Mouse (Mus musculus): ENCODE measurements at regions not wholly inside any gene's neighbourhood (a gene's known extent, or its start where the extent isn't known, plus 50 kb on each side); places are given as distances from the start of the nearest gene placed in this dataset.

DNA sequence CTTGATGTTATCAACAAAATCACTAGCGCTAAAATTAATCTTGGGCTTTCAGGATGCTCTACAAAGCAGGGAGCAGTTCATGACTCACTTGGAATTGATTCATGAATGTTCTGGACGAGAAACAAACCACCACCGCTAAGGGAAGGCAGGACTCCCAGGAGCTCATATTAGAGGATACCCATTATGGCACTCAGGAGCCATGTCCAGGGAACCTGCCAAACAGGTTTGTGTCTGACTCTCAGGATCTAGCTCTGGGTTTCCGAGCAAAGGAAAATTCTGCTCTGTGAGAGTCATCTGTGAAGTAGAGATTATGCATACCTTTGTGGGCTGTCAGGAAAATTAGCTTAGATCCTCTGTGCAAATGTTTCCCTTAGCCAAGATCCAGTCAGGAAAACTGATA, 454.3 kb upstream of the Sox11 start:
- no peak for DNase-seq

DNA sequence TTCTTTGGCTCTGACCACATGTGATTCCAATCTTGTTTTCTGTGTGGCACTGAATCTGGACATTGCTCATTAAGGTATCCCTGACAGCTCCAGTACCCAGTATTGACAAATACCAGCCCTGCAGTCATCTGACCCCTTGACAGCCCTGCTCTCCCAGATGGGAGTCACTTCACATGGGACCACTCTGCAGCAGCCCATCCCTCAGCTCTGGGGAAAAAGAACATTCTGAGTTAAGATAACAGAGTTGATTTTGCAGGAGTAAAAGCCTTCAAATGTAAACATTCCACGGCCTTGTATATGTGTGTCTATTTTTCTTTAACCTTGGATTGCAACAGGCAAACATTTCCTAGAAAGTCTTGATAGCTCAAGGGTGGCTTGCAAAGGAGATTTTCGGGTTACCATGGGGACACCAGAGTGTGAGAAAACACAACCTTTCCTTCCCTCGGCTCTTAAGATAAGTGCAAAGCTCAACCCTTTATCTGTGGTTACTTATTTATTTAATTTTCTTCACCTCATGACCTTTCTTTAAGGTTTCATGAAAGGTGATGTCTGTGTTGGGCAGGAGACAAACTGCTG, 444.4 kb upstream of the Sox11 start:
- DNase-seq, result no peak

- peak; percentile 24 for DNase-seq
Measured at GRCm38 (mm10) chr12:27780801-27781200, 438.4 kb upstream of the Sox11 start.

- no peak for DNase-seq
Measured at GRCm38 (mm10) chr12:27765948-27766347, 423.6 kb upstream of the Sox11 start.

- no peak for DNase-seq
Measured at GRCm38 (mm10) chr12:27759016-27759415, 416.6 kb upstream of the Sox11 start.

DNA sequence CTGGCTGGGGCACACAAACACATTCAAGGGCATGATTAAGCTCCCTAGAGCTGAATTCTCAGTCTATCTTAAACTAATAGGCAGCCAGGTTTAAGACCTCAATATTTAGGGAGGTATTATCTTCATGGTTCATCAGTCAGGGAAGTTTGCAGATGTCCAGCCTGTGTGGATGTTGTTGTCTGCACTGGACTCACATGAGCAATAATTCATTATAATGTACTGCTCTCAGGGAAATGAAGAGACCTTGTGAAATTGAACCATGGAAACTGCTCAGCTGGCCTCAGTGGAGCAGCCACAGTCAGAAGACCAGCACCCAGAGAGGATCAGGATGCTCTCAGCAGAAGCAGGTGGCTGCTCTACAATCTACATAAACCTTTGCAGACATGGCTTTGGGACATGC, 415.3 kb upstream of the Sox11 start:
- DNase-seq, result no peak

GRCm38 (mm10) chr12:27724619-27725200, 382.3 kb upstream of the Sox11 start:
- DNase-seq, result no peak

- no peak for DNase-seq
Measured at GRCm38 (mm10) chr12:27680459-27680858, 338.1 kb upstream of the Sox11 start.

DNA sequence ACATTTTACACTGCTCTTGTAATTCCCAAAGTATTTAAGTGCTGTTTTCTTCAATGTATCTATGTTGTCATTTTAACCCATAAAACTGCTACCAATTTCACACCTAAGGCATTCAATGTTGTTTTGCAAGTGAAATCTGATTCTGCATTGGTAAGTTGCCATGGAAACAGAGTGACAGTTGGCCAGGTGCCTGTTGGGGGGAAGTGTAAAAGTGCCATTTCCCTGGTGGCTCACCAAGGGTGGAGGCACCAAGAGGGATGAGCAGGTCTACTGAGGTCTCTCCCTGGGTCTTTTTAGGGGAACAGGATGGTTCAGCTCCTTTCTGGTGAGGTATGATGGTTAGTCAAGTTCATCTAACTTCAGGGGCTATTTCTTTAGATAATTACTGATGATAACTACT, 331.0 kb upstream of the Sox11 start:
- no peak for DNase-seq

GRCm38 (mm10) chr12:27670650-27671084, 328.3 kb upstream of the Sox11 start:
- no peak for DNase-seq

DNA sequence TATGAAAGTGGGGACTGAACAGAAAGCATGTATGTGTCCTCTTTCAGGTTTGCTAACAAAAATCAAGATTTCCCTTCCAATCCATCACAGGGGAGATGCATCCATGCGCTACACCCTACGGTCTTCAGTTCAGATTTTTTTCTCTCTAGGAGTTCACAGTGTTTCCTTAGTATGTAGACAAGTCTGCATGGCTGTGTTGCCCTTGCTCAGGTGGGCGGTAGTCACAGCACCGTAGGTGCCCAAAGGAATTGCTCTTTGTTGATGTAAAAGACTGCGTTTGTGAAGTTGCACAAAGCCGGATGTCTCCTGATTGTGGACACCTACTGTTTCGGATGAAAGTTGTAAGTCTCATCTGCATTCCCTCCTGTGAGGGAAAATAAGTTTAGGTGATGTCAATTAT, 327.8 kb upstream of the Sox11 start:
- no peak for DNase-seq

DNA sequence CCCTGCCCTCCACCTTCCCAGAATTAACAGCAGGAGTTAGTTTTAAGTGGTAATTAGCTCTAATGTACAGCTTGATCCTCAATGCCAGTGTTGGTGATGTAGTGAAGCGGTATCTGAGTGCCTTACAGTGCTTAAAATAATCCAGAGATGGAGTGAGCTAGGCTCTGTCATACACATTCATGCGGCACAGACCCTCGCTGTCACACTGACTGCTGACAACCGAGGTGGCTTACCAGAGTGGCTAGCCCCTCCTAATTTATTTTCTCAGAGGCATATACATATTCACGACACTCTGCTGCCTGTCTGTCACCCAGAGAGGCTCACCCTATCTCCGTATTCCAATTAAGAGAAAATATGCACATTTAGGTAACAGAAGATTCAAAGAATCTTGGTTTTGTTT, 327.2 kb upstream of the Sox11 start:
- no peak for DNase-seq

GRCm38 (mm10) chr12:27666456-27666855, 324.1 kb upstream of the Sox11 start:
- no peak for DNase-seq

- no peak for DNase-seq
Measured at GRCm38 (mm10) chr12:27663126-27663525, 320.8 kb upstream of the Sox11 start.

GRCm38 (mm10) chr12:27662723-27663122, 320.3 kb upstream of the Sox11 start:
- no peak for DNase-seq

GRCm38 (mm10) chr12:27657536-27657935, 315.2 kb upstream of the Sox11 start:
- DNase-seq, result peak; percentile 16

GRCm38 (mm10) chr12:27653541-27653940, 311.2 kb upstream of the Sox11 start:
- DNase-seq, result no peak

DNA sequence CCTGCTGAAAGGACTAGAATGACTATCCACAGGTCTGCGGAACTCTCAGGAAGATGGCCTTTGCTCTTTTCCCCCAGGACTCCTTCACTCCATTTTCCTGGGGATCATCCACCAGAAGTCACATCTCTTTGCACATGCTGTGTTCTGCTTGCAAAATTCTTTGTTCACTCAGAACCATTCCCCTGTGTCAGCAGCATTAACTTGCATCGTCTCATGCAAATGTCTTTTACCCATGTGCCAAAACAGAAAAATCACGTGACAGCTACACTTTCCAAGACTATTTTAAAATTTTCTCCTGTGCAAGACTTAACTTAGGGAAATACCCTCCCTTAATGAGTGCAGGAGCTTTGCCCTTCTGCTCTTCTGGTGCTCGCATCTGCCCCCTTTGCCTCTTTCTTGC, 306.2 kb upstream of the Sox11 start:
- no peak for DNase-seq

- no peak for DNase-seq
Measured at GRCm38 (mm10) chr12:27646497-27647307, 304.3 kb upstream of the Sox11 start.

DNA sequence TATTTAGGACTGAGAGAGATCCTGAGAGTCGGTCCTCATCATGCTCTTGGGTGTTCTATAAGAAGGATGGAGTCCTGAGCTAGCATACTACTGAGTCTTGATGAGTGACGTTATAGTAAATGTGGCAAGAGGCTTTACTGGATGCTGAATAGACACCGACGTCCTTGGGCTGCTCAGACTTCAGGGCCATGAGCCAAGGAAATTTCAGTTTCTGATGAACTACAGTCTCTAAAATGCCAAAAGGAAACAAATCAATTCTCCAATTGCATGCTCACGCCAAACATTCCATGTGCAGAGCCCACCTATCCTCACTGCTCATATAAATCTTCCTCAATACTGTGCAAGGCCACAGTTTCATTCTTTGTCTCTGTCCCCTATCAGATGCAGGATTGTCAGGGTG, 277.2 kb upstream of the Sox11 start:
- peak; percentile 50 for DNase-seq

- no peak for DNase-seq
Measured at GRCm38 (mm10) chr12:27604061-27604679, 261.8 kb upstream of the Sox11 start.

GRCm38 (mm10) chr12:27599149-27599548, 256.8 kb upstream of the Sox11 start:
- peak; percentile 72 for DNase-seq

DNA sequence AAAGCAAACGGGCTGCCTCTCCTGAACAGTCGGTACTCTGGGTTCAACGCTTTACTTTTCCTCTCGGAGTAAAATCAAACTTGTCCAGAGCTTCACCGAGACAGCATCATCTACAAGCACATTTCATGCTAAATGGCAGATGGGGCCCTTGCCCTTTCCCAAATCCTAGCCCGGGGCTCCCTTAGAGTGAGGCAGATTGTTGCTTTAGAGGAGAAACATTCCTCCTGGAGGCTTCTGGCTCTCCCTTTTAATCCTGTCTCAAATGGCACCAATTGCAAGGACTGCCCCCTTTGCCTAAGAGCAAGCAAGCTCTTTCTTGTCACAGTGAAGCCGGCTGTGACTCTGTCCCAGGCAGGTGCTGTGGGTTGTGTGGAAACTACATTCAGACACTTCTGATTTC, 255.5 kb upstream of the Sox11 start:
- DNase-seq, result no peak

All from adrenal gland, postnatal 14 days (tissue).